Mouse (Mus musculus) ES-Bruce4 (cell line): Measurements from ENCODE around the gene Plxna4. TPM values are rescaled to one million over a fixed set of nuclear protein-coding genes. Genes with fewer than 3 reads are reported as not detected.

Source experiments
- H3K27ac ChIP-seq: 2 replicates; pipeline ENCODE4 v1.5.1; 2012; ENCODE audit warnings: low read length, inconsistent platforms; ENCODE audit not compliant: insufficient read depth
- H3K27me3 ChIP-seq: 2 replicates; pipeline ENCODE4 v1.6.1; 2012; ENCODE audit warnings: mild to moderate bottlenecking, low read length, inconsistent platforms; ENCODE audit not compliant: control insufficient read depth, poor library complexity, insufficient read depth, severe bottlenecking
- H3K36me3 ChIP-seq: 2 replicates; pipeline ENCODE4 v1.6.1; 2012; ENCODE audit warnings: inconsistent platforms, mild to moderate bottlenecking, low read length, moderate library complexity; ENCODE audit not compliant: control insufficient read depth, poor library complexity, insufficient read depth, severe bottlenecking
- H3K4me1 ChIP-seq: one replicate; pipeline ENCODE4 v1.8.1; 2011; ENCODE audit warnings: low read length; ENCODE audit not compliant: control insufficient read depth, insufficient read depth
- H3K4me3 ChIP-seq: 2 replicates; pipeline ENCODE4 v1.5.1; 2011; ENCODE audit warnings: low read depth, mild to moderate bottlenecking, low read length
- H3K9ac ChIP-seq: 2 replicates; pipeline ENCODE4 v1.6.1; 2012; ENCODE audit warnings: low read depth, mild to moderate bottlenecking, inconsistent platforms; ENCODE audit not compliant: poor library complexity, severe bottlenecking
- H3K9me3 ChIP-seq: replicated peaks from 2 replicates; pipeline ENCODE4 v1.6.1; 2012; ENCODE audit warnings: mild to moderate bottlenecking, low read length, inconsistent platforms; ENCODE audit not compliant: control insufficient read depth, poor library complexity, insufficient read depth, severe bottlenecking
- CTCF ChIP-seq: IDR thresholded peaks from one replicate; pipeline ENCODE4 v1.8.1; 2011; ENCODE audit warnings: low read depth, low read length
- EP300 ChIP-seq: IDR thresholded peaks from 2 replicates; pipeline ENCODE4 v1.6.1; 2011; ENCODE audit warnings: low read depth, low read length; ENCODE audit not compliant: insufficient read depth
- POLR2A ChIP-seq: IDR thresholded peaks from one replicate; pipeline ENCODE4 v1.8.1; 2011; ENCODE audit warnings: low read length; ENCODE audit not compliant: insufficient read depth
- polyA plus RNA-seq: library from polyadenylated mRNA; stranded (reverse); fragments of >200 nt; gene quantifications from 2 replicates; pipeline ENCODE4 v1.2.4, GENCODE M21; 2011; ENCODE audit warnings: low read depth; ENCODE audit not compliant: missing spikeins, insufficient read depth, insufficient read length

Gene Plxna4
- polyA plus RNA-seq, 1 experiment = 0.33 TPM

DNA sequence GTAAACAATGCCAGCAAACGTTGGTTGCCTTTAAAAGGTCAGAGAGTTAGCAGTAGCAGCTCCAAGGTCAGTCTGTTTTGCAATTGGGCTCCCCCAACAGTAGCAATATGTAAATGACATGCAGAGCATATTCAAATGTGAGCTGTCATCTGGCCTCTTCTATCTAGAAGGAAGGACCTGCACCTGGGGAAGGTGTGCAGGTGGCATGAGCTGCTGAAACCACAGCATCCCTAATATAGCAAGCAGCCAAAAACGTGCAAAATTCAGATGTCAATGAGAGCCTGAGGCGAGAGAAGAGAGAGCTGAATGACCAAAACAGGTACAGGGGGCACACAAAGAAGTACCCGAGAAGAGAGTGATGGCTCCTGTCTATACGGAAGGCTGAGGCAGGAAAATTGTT, 118.8 kb downstream of the Plxna4 start:
- H3K27me3 ChIP-seq = no peaks in the 10 kb centered on the region

DNA sequence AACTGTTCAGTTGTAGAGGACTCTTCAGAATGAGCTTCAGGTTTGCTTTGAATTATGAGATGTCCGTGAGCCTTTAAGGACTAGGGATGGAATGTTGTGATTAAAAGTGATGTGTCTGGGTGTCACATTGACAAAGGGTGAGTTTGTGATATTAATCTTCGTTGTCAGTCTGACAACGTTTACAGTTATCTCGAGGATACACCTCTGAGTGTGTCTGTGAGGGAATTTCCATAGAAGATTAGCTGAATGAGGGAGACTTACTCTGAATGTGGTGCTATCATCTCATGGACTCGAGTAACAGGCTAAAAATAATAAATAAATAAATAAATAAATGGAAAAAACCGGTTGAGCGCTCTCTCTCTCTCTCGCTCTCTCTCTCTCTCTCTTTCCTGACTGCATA, 122.9 kb downstream of the Plxna4 start:
- Histone ChIP-seq H3K9ac (no peak overlapping the region), H3K4me1 (no peaks in the 10 kb centered on the region), H3K27ac (no peak overlapping the region), H3K4me3 (no peak overlapping the region), H3K36me3 (no peaks in the 10 kb centered on the region), H3K9me3 (no peaks in the 10 kb centered on the region), H3K27me3 (no peaks in the 10 kb centered on the region)
- TF ChIP-seq CTCF (no peak), POLR2A (no peak), EP300 (no peak)

More for the DNA sequence above, 118.8 kb downstream of the Plxna4 start:
- TF ChIP-seq CTCF = no peak
- TF ChIP-seq POLR2A = no peak
- TF ChIP-seq EP300 = no peak
- no peaks in the 10 kb centered on the region for H3K9me3 ChIP-seq
- H3K4me3 ChIP-seq = no peak overlapping the region
- H3K27ac ChIP-seq = no peak overlapping the region
- H3K4me1 ChIP-seq = no peaks in the 10 kb centered on the region
- no peaks in the 10 kb centered on the region for H3K36me3 ChIP-seq
- no peak overlapping the region for H3K9ac ChIP-seq

DNA sequence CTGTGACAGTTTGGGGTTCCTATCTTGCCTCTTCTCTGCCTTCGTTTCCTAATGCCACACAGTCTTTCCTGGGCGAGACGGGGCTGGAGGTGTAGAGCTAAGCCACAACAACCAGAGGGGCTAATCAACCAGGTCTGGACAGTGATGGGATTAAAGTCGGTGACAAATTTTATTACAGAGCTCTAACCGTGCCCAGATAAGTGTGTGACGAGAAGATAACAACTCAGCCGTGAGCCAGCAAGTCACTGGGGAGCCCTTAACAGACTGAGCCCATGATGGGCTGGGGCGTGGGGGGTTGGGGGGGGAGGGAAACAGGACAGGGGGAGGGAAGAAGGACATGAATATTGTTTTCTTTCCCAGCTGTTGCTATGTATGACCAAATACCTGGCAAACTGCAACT, 123.4 kb downstream of the Plxna4 start:
- no peaks in the 10 kb centered on the region for H3K36me3 ChIP-seq
- H3K4me1 ChIP-seq = no peaks in the 10 kb centered on the region
- no peaks in the 10 kb centered on the region for H3K9me3 ChIP-seq
- H3K27me3 ChIP-seq = no peaks in the 10 kb centered on the region
- H3K4me3 ChIP-seq = no peak overlapping the region
- no peak for TF ChIP-seq CTCF
- no peak for TF ChIP-seq POLR2A
- no peak for TF ChIP-seq EP300
- H3K27ac ChIP-seq = no peak overlapping the region
- H3K9ac ChIP-seq = no peak overlapping the region

DNA sequence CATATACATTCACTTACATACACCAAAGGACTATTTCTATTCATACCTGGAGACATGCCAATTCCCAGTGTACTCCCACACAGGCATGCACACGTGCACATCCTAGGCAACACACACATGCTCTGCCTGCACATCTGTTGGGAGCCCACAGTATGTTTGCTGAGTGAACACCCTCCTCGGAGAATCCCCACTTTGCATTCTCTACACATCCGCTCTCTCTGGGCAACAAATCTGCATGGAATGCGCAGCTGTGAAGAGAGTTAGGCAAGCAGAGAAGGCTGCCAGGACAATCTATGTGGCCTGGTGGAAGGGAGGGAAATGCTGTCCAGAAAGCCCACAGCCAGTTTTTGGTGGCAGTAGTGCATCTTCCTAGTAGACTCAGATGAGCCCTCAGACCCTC, 123.9 kb downstream of the Plxna4 start:
- no peaks in the 10 kb centered on the region for H3K36me3 ChIP-seq
- no peak overlapping the region for H3K27ac ChIP-seq

DNA sequence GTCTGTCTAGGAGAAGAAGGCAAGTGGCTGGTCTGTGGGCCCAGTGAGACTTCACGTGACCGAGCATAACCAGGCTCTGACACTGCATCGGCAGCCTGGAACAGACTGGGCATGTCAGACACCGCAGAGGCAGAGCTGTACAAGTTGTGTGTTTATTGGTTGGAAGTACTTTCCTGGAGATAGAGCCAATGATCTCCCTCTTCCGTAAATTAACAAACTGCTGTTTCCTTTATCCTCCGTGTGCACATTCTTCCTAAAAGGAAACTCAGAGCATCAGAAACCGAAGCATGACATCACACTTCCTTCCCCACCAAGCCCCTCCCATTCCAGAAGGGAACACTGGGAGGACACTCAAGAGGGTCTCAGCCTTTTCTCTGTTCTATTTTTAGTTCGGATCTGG, 127.6 kb downstream of the Plxna4 start:
- H3K4me1 ChIP-seq = no peaks in the 10 kb centered on the region
- no peak overlapping the region for H3K9ac ChIP-seq
- H3K4me3 ChIP-seq = no peak overlapping the region
- no peaks in the 10 kb centered on the region for H3K27me3 ChIP-seq
- no peak for TF ChIP-seq POLR2A
- no peak for TF ChIP-seq CTCF
- TF ChIP-seq EP300 = no peak
- H3K27ac ChIP-seq = no peak overlapping the region
- H3K9me3 ChIP-seq = no peaks in the 10 kb centered on the region
- H3K36me3 ChIP-seq = no peaks in the 10 kb centered on the region

More for the DNA sequence above, 123.9 kb downstream of the Plxna4 start:
- Histone ChIP-seq H3K27me3 (no peaks in the 10 kb centered on the region), H3K4me3 (no peak overlapping the region), H3K9me3 (no peaks in the 10 kb centered on the region), H3K4me1 (no peaks in the 10 kb centered on the region), H3K9ac (no peak overlapping the region)
- no peak for TF ChIP-seq CTCF
- TF ChIP-seq POLR2A = no peak
- no peak for TF ChIP-seq EP300

DNA sequence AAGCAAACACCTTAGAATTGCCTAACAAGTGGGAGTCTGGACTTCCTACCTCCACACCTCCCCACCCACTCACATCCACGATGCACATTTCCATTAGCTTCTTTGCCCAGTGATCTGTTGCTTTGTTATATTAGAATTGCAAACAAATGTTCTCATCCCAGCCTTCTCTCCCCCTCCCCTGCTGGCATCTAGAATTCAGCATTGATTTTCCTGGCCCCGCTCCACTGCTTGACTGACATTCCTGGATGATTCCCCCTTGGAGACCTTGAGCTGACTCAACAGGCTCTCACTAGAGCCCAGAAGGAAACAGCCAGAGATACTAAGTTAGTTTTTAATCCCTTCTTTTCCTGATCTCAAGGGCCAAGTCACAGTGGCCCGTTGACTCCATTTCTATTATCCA, 131.4 kb downstream of the Plxna4 start:
- Histone ChIP-seq H3K4me1 (no peaks in the 10 kb centered on the region), H3K27me3 (no peaks in the 10 kb centered on the region), H3K27ac (no peak overlapping the region), H3K4me3 (no peak overlapping the region), H3K36me3 (no peaks in the 10 kb centered on the region), H3K9ac (no peak overlapping the region), H3K9me3 (no peaks in the 10 kb centered on the region)
- TF ChIP-seq CTCF = no peak
- TF ChIP-seq EP300 = no peak
- no peak for TF ChIP-seq POLR2A
